Mouse (Mus musculus) hindbrain, embryonic 10.5 days (tissue): ENCODE measurements around the gene Scnn1b. TPM values are rescaled to one million over a fixed set of nuclear protein-coding genes. Genes with fewer than 3 reads are reported as not detected.

Source experiments
- DNase-seq: peaks from one replicate; pipeline ENCODE4 v3.0.0-alpha.2; 2017; ENCODE audit warnings: low spot score
- H3K27ac ChIP-seq: fragments of 300-500 bp; sonication (generic); 2 replicates; pipeline ENCODE4 v1.5.1; 2016; ENCODE audit warnings: mild to moderate bottlenecking, moderate library complexity
- H3K27me3 ChIP-seq: fragments of 300-500 bp; sonication (generic); 2 replicates; pipeline ENCODE4 v1.6.1; 2016; ENCODE audit warnings: mild to moderate bottlenecking; ENCODE audit not compliant: poor library complexity, insufficient read depth, severe bottlenecking
- H3K36me3 ChIP-seq: fragments of 300-500 bp; sonication (generic); 2 replicates; pipeline ENCODE4 v1.6.1; 2016; ENCODE audit warnings: mild to moderate bottlenecking, moderate library complexity
- H3K4me1 ChIP-seq: fragments of 300-500 bp; sonication (generic); replicated peaks from 2 replicates; pipeline ENCODE4 v1.6.1; 2016; ENCODE audit warnings: mild to moderate bottlenecking
- H3K4me3 ChIP-seq: fragments of 300-500 bp; sonication (generic); 2 replicates; pipeline ENCODE4 v1.5.1; 2016; ENCODE audit warnings: mild to moderate bottlenecking, moderate library complexity
- H3K9me3 ChIP-seq: fragments of 300-500 bp; sonication (generic); 2 replicates; pipeline ENCODE4 v1.6.1; 2016; ENCODE audit warnings: mild to moderate bottlenecking, moderate library complexity
- WGBS: fragments of 180-500 bp; shearing (Covaris S2); methylation state at CpG from one replicate; pipeline ENCODE4 v1.1.7; 2016; 5-methylcytosine and 5-hydroxymethylcytosine counted together
- polyA plus RNA-seq: library from polyadenylated mRNA; unstranded; fragments of >200 nt; fragmentation: Nextera tagmentation; extraction: Ambion mirVana; gene quantifications from 2 replicates; pipeline ENCODE4 v1.2.1, GENCODE M21; 2016

Scnn1b gene
- polyA plus RNA-seq, 1 experiment from 2014 or later, result 0.16 TPM

DNA sequence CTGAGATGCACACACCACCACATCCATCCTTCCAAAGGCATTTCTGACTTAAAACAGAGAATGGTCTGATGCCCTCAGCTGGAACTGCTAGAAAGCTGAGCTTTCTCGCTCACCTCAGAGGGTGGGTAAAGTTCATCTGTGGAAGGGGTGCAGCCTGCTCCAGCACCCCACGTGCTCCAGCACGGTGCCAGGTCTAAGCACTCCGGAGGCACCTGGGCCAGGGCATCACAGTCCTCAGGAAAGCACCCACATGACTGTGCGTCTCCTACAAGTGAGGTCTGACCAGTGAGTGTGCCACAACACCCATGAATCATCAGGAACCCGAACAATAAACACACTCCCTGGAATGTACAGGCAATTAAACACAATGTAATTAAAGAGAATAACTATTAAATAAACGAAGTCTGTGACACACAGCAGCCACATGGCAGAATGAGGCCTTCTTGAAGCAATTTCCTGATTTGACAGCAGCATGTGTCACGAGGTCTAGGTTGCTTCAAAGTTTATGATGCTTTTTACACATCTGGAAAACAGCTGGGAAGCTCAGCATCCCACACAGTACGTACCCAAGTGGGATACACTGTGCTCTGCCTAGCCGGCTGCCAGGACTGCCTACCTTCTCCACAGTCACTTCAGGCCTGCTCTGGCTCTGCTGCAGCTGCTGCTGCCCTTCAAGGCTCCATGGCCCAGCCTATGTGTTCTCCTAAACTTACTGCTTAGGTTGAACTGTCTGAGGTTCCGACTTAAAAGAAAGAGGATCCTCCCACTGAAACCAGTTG is 90.2 kb downstream of the Scnn1b start:
- 86% methylated on average over 11 of the region's 11 CpGs for WGBS
- no peak for DNase-seq
- no peak overlapping the region for H3K4me3 ChIP-seq
- H3K9me3 ChIP-seq, result no peaks in the 10 kb centered on the region
- peaks cover 37% of the 10 kb centered on the region for H3K36me3 ChIP-seq
- H3K27me3 ChIP-seq, result no peaks in the 10 kb centered on the region
- H3K27ac ChIP-seq, result no peak overlapping the region
- no peaks in the 10 kb centered on the region for H3K4me1 ChIP-seq

DNA sequence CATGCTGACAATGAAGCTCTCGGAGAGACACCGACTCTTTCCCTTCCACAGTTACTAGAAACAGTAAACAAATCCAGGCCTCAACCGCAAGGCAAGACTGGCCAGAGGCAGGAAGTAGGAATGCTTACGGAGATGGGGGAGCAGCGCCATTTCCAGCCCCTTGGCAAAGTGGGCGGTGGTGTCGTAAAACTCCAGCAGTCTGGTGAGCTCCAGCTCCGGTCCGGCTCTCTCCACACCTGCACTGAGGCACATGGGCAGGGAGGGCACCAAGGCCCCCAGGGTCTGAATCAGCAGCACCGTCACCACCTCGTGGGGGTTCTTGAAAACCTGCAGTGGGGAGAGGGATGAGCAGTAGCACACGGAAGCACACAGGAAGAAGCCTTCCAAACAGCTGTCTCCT is 91.0 kb downstream of the Scnn1b start:
- no peak for DNase-seq
- peaks cover 37% of the 10 kb centered on the region for H3K36me3 ChIP-seq
- no peak overlapping the region for H3K4me3 ChIP-seq
- H3K9me3 ChIP-seq, result no peaks in the 10 kb centered on the region
- H3K27ac ChIP-seq, result no peak overlapping the region
- no peaks in the 10 kb centered on the region for H3K27me3 ChIP-seq
- no peaks in the 10 kb centered on the region for H3K4me1 ChIP-seq
- WGBS, result 88% methylated on average over 12 of the region's 12 CpGs

DNA sequence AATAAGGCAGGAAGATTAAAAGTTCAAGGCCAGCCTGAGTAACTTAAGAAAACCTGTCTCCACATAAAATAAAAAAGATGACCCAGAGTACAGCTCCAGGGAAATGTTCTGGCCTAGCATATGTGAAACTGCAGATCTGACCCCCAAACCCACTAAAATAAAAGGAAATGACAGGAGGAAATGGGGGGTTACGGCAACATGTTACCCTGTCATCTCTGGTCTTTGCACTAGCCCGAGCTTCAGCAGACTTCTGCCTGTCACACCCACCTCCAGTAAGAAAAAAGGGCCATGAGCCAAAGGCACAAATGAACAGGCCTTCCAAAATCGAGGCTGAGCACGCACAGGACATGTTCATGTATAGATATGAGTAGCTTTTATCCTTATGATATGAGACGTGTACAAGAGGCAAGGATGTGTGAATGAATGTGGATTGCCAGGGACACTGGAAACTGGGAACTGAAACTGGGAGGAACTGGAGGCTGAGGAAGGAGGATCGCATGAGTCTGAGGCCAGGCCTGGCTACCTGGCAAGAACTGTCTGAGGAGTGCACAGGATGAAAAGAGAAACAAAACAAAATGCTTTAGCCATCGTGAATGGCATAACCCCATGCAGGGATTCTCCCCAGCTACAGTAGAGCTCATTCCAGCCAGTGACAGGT is 97.2 kb downstream of the Scnn1b start:
- no peak for DNase-seq
- no peaks in the 10 kb centered on the region; the same call in 1 of the 2 replicates for H3K9me3 ChIP-seq
- peaks cover 45% of the 10 kb centered on the region for H3K36me3 ChIP-seq
- H3K27ac ChIP-seq, result no peak overlapping the region
- 85% methylated on average over 7 of the region's 7 CpGs for WGBS
- no peaks in the 10 kb centered on the region for H3K27me3 ChIP-seq
- no peak overlapping the region for H3K4me3 ChIP-seq
- H3K4me1 ChIP-seq, result no peaks in the 10 kb centered on the region

DNA sequence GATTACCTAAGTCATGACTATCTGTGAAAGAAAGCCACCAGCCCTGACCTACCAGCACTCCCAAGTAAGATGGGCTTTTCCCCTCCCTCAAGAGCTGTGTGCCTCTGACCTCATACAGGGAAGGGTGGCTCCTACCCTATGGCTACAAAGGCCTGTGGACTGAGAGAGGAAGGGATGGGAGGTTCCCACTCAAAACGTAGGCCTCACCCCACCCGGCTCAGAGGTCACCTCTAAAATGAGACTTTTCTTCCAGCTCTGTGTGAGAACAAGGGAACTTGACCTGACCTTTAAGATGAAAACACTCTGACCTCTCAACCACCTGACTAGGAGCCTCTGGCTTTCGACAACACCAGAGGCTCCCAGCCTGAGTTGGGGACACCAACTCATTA is 97.7 kb downstream of the Scnn1b start:
- Histone ChIP-seq H3K9me3 (no peaks in the 10 kb centered on the region; the same call in 1 of the 2 replicates), H3K36me3 (peaks cover 45% of the 10 kb centered on the region), H3K4me3 (no peak overlapping the region), H3K4me1 (no peaks in the 10 kb centered on the region), H3K27ac (no peak overlapping the region), H3K27me3 (no peaks in the 10 kb centered on the region)
- 71% methylated on average over 3 of the region's 3 CpGs for WGBS
- DNase-seq, result no peak

DNA sequence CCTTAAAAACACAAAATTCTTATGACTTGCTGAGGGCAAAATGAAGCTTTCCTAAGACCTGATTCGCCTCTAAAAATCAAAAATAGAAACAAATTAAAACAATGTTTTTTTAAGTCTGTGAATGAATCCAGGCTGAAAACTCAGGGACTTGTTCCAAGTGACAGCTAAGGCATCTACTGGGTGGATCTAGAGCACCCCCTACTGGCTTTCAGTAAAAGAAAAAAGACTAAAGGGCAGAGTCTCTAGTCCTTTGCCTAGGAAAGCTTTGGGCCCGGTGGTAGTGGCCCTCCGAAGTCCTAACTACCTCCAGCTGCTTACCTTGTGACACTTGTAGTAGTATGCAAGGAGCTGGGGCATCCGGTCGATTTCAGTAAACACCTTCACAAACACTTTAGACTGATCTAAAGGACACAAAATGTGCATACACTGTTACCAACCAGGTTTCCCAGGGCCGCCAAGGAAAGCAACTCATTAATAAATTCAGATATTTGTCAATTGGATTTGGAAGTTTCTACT is 99.1 kb downstream of the Scnn1b start:
- H3K9me3 ChIP-seq, result no peaks in the 10 kb centered on the region; the same call in 1 of the 2 replicates
- WGBS, result 71% methylated on average over 6 of the region's 6 CpGs
- DNase-seq, result peak; percentile 4

DNA sequence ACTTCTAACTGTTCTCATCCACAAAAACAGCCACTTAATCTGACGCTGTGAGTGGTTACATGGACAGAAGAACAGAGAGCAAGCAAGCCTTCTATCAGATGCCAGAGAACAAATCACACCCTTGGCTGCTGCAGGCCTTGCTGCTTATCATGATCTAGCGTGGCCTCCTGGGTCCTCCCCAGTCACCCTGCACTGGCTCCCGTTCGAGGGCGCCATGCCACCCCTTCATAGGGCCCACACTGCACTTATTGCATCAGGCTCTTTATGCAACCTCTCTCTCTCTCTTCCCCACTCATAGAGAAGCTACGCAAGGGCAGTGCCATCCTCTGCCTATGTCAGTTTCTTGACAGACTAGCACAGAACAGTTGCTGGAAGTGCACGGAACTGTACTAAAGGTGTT is 101.3 kb downstream of the Scnn1b start:
- Histone ChIP-seq H3K27ac (no peak overlapping the region), H3K9me3 (no peaks in the 10 kb centered on the region; the same call in 1 of the 2 replicates), H3K4me1 (no peaks in the 10 kb centered on the region), H3K4me3 (no peak overlapping the region), H3K27me3 (no peaks in the 10 kb centered on the region), H3K36me3 (peaks cover 54% of the 10 kb centered on the region)
- 91% methylated on average over 7 of the region's 7 CpGs for WGBS
- DNase-seq, result no peak

More for the DNA sequence above, 99.1 kb downstream of the Scnn1b start:
- H3K4me3 ChIP-seq, result no peak overlapping the region
- H3K27me3 ChIP-seq, result no peaks in the 10 kb centered on the region
- H3K27ac ChIP-seq, result no peak overlapping the region
- H3K36me3 ChIP-seq, result peaks cover 48% of the 10 kb centered on the region
- H3K4me1 ChIP-seq, result no peaks in the 10 kb centered on the region

Other genes starting within 250 kb of the Scnn1b start
- gene Usp31, start 157.8 kb upstream of the Scnn1b start, polyA plus RNA-seq, result 2.1 and 3.1 TPM in 2 replicates
- 0.08 and 0.10 TPM in 2 replicates for gene Scnn1g, start 130.6 kb upstream of the Scnn1b start, polyA plus RNA-seq
- gene Cog7, start 116.7 kb downstream of the Scnn1b start, polyA plus RNA-seq, result 21.0 and 23.2 TPM in 2 replicates
- 79.8 and 98.4 TPM in 2 replicates for gene Gga2, start 156.2 kb downstream of the Scnn1b start, polyA plus RNA-seq
- gene Ubfd1, start 202.1 kb downstream of the Scnn1b start, polyA plus RNA-seq, result 64.3 and 70.0 TPM in 2 replicates
- 16.4 and 18.3 TPM in 2 replicates for gene Ears2, start 202.2 kb downstream of the Scnn1b start, polyA plus RNA-seq
- gene Ndufab1, start 236.8 kb downstream of the Scnn1b start, polyA plus RNA-seq, result 765 and 766 TPM in 2 replicates